Mouse (Mus musculus): ENCODE measurements around the gene Wwc1. TPM values are rescaled to one million over a fixed set of nuclear protein-coding genes. Genes with fewer than 3 reads are reported as not detected.

Gene Wwc1
- polyA plus RNA-seq, 1 experiment from 2014 or later: 2.0 TPM

DNA sequence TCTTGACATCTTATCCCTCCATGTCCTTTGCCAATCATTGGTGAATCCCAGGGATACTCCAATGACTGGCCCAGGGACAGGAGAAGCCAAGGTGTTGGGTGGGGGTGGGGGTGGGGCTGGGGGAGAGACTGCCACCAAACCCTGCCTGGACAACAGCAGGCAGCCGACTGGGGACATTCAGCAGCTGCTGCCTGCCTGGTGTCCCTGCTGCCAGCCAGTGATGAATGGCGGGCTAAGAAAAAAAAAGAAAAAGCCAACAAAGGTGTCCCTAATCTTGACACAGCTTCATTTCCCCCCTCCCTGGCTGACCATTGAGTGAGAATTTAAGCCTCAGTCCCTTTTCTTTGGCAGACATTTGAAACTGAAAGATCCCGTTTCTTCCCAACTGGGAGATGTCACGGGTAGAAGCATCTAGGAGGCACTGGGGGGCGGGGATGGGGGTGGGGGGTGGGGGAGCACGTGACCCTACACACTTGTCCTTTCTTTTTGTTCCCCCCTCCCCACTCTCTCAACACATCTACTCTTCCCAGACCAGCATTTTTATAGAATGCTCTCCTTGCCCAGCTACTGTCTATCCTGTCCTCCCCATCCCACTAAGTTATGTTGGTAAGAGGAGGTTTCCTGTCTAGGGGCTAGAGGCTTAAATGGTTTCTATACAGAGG, 7.9 kb downstream of the Wwc1 start:
- H3K9ac ChIP-seq (ENCODE audit: low read length): no peak overlapping the region
- no peaks in the 10 kb centered on the region for H3K36me3 ChIP-seq (ENCODE audit: control insufficient read depth, insufficient read depth, low read length)
- 0 out of 2 replicates have a peak overlapping the region, but pooled peaks have one; percentile 11 for H3K4me2 ChIP-seq (ENCODE audit: low read length)
- H3K4me1 ChIP-seq (ENCODE audit: control insufficient read depth in 2 of 2, insufficient read depth in 2 of 2, low read length in 2 of 2): peaks cover 3 to 5% of the 10 kb centered on the region in 2 experiments; a peak in 1 of 4 replicates
- 21% methylated on average over 6 of the region's 6 CpGs for WGBS
- no peaks in the 10 kb centered on the region for H3K27me3 ChIP-seq (ENCODE audit: control insufficient read depth, insufficient read depth, low read length)
- H3K4me3 ChIP-seq (ENCODE audit: control insufficient read depth in 1 of 2, insufficient read depth in 1 of 2, low read depth in 1 of 2, low read length in 2 of 2): no peak overlapping the region
- ATAC-seq (ENCODE audit: insufficient number of reproducible peaks, insufficient read depth, low FRiP score, low read depth): no peak
- H3K9me3 ChIP-seq (ENCODE audit: control insufficient read depth, low read length): no peaks in the 10 kb centered on the region
- no peak overlapping the region for H3K27ac ChIP-seq (replicated peaks in 1 of 2; ENCODE audit: control insufficient read depth in 1 of 2, insufficient read depth in 1 of 2, low read depth in 2 of 2, low read length in 2 of 2)

- ATAC-seq (ENCODE audit: insufficient number of reproducible peaks, insufficient read depth, low FRiP score, low read depth): no peak
- no peak overlapping the region for H3K9ac ChIP-seq (ENCODE audit: low read length)
- peaks cover 3 to 5% of the 10 kb centered on the region in 2 experiments; a peak in 1 of 4 replicates for H3K4me1 ChIP-seq (ENCODE audit: control insufficient read depth in 2 of 2, insufficient read depth in 2 of 2, low read length in 2 of 2)
- no peaks in the 10 kb centered on the region for H3K36me3 ChIP-seq (ENCODE audit: control insufficient read depth, insufficient read depth, low read length)
- H3K4me2 ChIP-seq (ENCODE audit: low read length): no peak overlapping the region
- H3K27ac ChIP-seq (replicated peaks in 1 of 2; ENCODE audit: control insufficient read depth in 1 of 2, insufficient read depth in 1 of 2, low read depth in 2 of 2, low read length in 2 of 2): no peak overlapping the region
- no peaks in the 10 kb centered on the region for H3K27me3 ChIP-seq (ENCODE audit: control insufficient read depth, insufficient read depth, low read length)
- no peak overlapping the region for H3K4me3 ChIP-seq (ENCODE audit: control insufficient read depth in 1 of 2, insufficient read depth in 1 of 2, low read depth in 1 of 2, low read length in 2 of 2)
- no peaks in the 10 kb centered on the region for H3K9me3 ChIP-seq (ENCODE audit: control insufficient read depth, low read length)
- 73% methylated on average over 19 of the region's 19 CpGs for WGBS
Measured at GRCm38 (mm10) chr11:35970806-35971705, 9.3 kb downstream of the Wwc1 start.

DNA sequence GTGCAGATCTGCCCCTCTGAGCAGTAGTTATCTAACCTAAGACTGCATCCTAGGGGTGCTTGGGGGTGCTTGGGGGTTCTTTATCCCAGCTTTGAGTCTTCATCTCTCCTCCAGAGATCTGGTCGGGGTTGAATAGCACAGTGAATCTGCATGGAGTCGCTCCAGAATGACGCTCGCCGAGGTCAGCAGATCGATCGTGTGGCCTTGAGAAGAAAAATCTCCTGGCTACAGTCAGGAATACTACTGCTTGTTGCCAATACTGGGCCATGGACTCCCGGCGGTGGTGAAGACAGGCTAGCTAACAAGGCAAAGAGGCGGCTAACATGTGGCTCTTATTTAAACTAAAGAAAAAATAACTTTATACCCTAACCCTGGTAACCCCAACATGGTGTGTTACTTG, 12.0 kb downstream of the Wwc1 start:
- H3K4me3 ChIP-seq (ENCODE audit: control insufficient read depth in 1 of 2, insufficient read depth in 1 of 2, low read depth in 1 of 2, low read length in 2 of 2): no peak overlapping the region
- WGBS: 89% methylated on average over 10 of the region's 10 CpGs
- H3K4me1 ChIP-seq (ENCODE audit: control insufficient read depth in 2 of 2, insufficient read depth in 2 of 2, low read length in 2 of 2): peaks cover 11 to 13% of the 10 kb centered on the region in 2 experiments
- no peak overlapping the region for H3K27ac ChIP-seq (replicated peaks in 1 of 2; ENCODE audit: control insufficient read depth in 1 of 2, insufficient read depth in 1 of 2, low read depth in 2 of 2, low read length in 2 of 2)
- no peak overlapping the region for H3K9ac ChIP-seq (ENCODE audit: low read length)
- H3K4me2 ChIP-seq (ENCODE audit: low read length): no peak overlapping the region
- H3K9me3 ChIP-seq (ENCODE audit: control insufficient read depth, low read length): no peaks in the 10 kb centered on the region
- no peaks in the 10 kb centered on the region for H3K36me3 ChIP-seq (ENCODE audit: control insufficient read depth, insufficient read depth, low read length)
- ATAC-seq (ENCODE audit: insufficient number of reproducible peaks, insufficient read depth, low FRiP score, low read depth): no peak
- no peaks in the 10 kb centered on the region for H3K27me3 ChIP-seq (ENCODE audit: control insufficient read depth, insufficient read depth, low read length)

DNA sequence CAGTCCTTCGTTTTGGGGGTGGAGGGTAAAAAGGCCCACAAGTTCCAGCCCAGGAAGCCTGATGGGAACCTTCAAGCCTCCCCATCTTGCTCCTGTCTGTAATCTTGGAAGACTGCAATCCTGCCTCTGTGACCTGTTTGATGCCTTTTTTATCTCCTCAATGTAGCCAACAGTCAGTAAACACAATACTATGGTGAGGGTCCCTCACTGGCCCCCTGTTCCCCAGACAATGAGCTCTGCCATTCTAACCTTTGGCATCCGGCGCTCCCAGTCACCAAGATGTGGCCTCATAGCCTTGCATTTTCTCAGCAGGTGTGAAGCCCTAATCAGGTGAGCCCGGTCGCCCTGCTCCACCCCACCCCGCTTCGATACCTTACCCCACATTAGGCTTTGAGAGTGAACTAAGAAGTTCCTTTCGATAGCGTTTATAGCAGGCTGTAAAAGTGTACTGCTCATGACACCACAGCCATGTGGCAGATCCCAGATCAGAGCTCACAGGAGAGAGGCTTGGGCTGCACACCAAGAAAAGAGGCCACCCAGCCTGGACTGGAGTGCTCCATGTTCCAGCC, 16.3 kb downstream of the Wwc1 start:
- Histone ChIP-seq H3K9me3 (ENCODE audit: control insufficient read depth, low read length) (no peaks in the 10 kb centered on the region), H3K36me3 (ENCODE audit: control insufficient read depth, insufficient read depth, low read length) (no peaks in the 10 kb centered on the region), H3K9ac (ENCODE audit: low read length) (no peak overlapping the region), H3K4me1 (ENCODE audit: control insufficient read depth in 2 of 2, insufficient read depth in 2 of 2, low read length in 2 of 2) (peaks cover 7 to 8% of the 10 kb centered on the region in 2 experiments), H3K27ac (replicated peaks in 1 of 2; ENCODE audit: control insufficient read depth in 1 of 2, insufficient read depth in 1 of 2, low read depth in 2 of 2, low read length in 2 of 2) (no peak overlapping the region), H3K4me2 (ENCODE audit: low read length) (no peak overlapping the region), H3K4me3 (ENCODE audit: control insufficient read depth in 1 of 2, insufficient read depth in 1 of 2, low read depth in 1 of 2, low read length in 2 of 2) (no peak overlapping the region), H3K27me3 (ENCODE audit: control insufficient read depth, insufficient read depth, low read length) (no peaks in the 10 kb centered on the region)
- WGBS: 79% methylated on average over 9 of the region's 9 CpGs
- no peak for ATAC-seq (ENCODE audit: insufficient number of reproducible peaks, insufficient read depth, low FRiP score, low read depth)

GRCm38 (mm10) chr11:35963554-35963953, 16.8 kb downstream of the Wwc1 start:
- Histone ChIP-seq H3K4me1 (ENCODE audit: control insufficient read depth in 2 of 2, insufficient read depth in 2 of 2, low read length in 2 of 2) (peaks cover 7 to 8% of the 10 kb centered on the region in 2 experiments), H3K27ac (replicated peaks in 1 of 2; ENCODE audit: control insufficient read depth in 1 of 2, insufficient read depth in 1 of 2, low read depth in 2 of 2, low read length in 2 of 2) (no peak overlapping the region), H3K4me3 (ENCODE audit: control insufficient read depth in 1 of 2, insufficient read depth in 1 of 2, low read depth in 1 of 2, low read length in 2 of 2) (no peak overlapping the region), H3K4me2 (ENCODE audit: low read length) (no peak overlapping the region), H3K9ac (ENCODE audit: low read length) (no peak overlapping the region), H3K27me3 (ENCODE audit: control insufficient read depth, insufficient read depth, low read length) (no peaks in the 10 kb centered on the region), H3K9me3 (ENCODE audit: control insufficient read depth, low read length) (no peaks in the 10 kb centered on the region), H3K36me3 (ENCODE audit: control insufficient read depth, insufficient read depth, low read length) (no peaks in the 10 kb centered on the region)
- WGBS: 32% methylated on average over 2 of the region's 2 CpGs
- no peak; the same call in 1 of the 2 replicates for ATAC-seq (ENCODE audit: insufficient number of reproducible peaks, insufficient read depth, low FRiP score, low read depth)

DNA sequence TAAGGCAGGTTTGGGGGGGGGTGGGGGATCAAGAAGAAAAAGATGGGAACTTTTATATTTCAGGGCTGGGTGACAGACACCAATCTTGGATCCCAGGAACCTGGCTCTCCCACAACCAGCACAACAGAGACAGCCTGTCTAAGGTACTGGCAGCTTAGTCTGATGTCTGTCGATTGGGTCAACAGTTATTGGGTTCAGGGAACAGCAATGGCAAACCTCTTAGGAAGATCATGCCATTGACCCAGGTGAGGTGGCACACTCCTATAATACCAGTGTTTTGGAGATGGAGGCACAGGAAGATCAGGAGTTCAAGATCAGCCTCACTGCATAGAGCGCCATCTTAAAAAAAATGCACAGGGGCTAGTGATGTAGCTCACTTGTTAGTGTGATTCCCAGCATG, 17.9 kb downstream of the Wwc1 start:
- H3K4me1 ChIP-seq (ENCODE audit: control insufficient read depth in 2 of 2, insufficient read depth in 2 of 2, low read length in 2 of 2): peaks cover 7 to 8% of the 10 kb centered on the region in 2 experiments
- no peaks in the 10 kb centered on the region for H3K36me3 ChIP-seq (ENCODE audit: control insufficient read depth, insufficient read depth, low read length)
- no peak overlapping the region for H3K9ac ChIP-seq (ENCODE audit: low read length)
- no peak overlapping the region for H3K4me3 ChIP-seq (ENCODE audit: control insufficient read depth in 1 of 2, insufficient read depth in 1 of 2, low read depth in 1 of 2, low read length in 2 of 2)
- H3K27ac ChIP-seq (replicated peaks in 1 of 2; ENCODE audit: control insufficient read depth in 1 of 2, insufficient read depth in 1 of 2, low read depth in 2 of 2, low read length in 2 of 2): no peak overlapping the region
- no peaks in the 10 kb centered on the region for H3K27me3 ChIP-seq (ENCODE audit: control insufficient read depth, insufficient read depth, low read length)
- WGBS: 95% methylated on average over 2 of the region's 2 CpGs
- no peak overlapping the region for H3K4me2 ChIP-seq (ENCODE audit: low read length)
- no peaks in the 10 kb centered on the region for H3K9me3 ChIP-seq (ENCODE audit: control insufficient read depth, low read length)
- ATAC-seq (ENCODE audit: insufficient number of reproducible peaks, insufficient read depth, low FRiP score, low read depth): no peak

DNA sequence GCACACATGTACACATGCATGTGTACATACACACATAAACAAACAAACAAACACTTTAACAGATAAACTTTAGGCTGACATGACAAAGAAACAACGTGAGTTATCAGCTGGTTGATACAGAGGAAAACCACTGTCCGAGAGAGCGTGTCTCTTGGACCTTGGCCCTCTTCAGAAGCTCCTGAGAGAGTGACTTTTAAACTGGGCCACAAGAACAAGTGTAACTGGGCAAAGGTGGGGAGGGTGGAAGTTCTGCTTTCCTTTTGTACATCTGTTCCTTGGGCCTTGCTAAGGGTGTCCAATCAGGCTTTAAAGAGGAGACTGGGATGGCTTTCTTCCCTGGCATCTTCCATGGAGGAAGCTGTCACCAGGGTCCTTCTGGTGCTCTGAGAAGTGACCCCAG, 21.1 kb downstream of the Wwc1 start:
- no peak for ATAC-seq (ENCODE audit: insufficient number of reproducible peaks, insufficient read depth, low FRiP score, low read depth)
- H3K4me1 ChIP-seq (ENCODE audit: control insufficient read depth in 2 of 2, insufficient read depth in 2 of 2, low read length in 2 of 2): peaks cover 7 to 8% of the 10 kb centered on the region in 2 experiments
- H3K4me2 ChIP-seq (ENCODE audit: low read length): no peak overlapping the region
- H3K9me3 ChIP-seq (ENCODE audit: control insufficient read depth, low read length): no peaks in the 10 kb centered on the region
- no peaks in the 10 kb centered on the region for H3K36me3 ChIP-seq (ENCODE audit: control insufficient read depth, insufficient read depth, low read length)
- no peak overlapping the region for H3K9ac ChIP-seq (ENCODE audit: low read length)
- H3K27me3 ChIP-seq (ENCODE audit: control insufficient read depth, insufficient read depth, low read length): no peaks in the 10 kb centered on the region
- 74% methylated on average over 3 of the region's 3 CpGs for WGBS
- H3K27ac ChIP-seq (replicated peaks in 1 of 2; ENCODE audit: control insufficient read depth in 1 of 2, insufficient read depth in 1 of 2, low read depth in 2 of 2, low read length in 2 of 2): no peak overlapping the region
- no peak overlapping the region for H3K4me3 ChIP-seq (ENCODE audit: control insufficient read depth in 1 of 2, insufficient read depth in 1 of 2, low read depth in 1 of 2, low read length in 2 of 2)
